Mouse (Mus musculus): Measurements from ENCODE around the gene Zar1l.

DNA sequence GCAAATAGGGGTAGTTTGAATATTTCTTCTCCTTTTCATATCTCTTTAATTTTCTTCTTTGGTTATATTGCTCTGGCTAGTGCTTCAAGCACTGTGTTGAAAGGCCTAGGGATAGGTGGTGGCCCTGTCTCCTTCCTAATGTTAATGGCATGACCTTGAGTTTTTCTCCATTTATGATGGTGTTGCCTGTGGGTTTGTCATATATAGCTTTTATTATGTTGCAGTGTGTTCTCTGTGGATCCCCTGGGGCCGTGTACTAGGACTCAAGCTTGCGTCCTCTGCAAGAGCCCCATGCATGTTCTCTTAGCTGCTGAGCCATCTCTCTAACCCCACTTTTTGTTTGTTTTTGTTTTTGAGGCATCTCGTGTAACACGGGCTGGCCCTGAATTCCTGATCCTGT lies 40.6 kb downstream of the Zar1l start:
- no peak for TF ChIP-seq EP300 (IDR thresholded peaks at IDR 0.05; ENCODE audit: insufficient read depth, low read depth, low read length)
- no peak for TF ChIP-seq POLR2A (IDR thresholded peaks at IDR 0.05; ENCODE audit: insufficient read depth, low read length)
